29 mouse cellular contexts compared by ENCODE assay signal in genomic region chr3:129605487-129605886, GRCm38 (mm10).
DNase-seq lines count a peak whose midpoint lies in the region; ATAC-seq lines count a peak whose summit lies in the region.
"Had no signal": no experiment of that assay in that cellular context is flagged by ENCODE, and none has a peak within 500 bp of the region (broad histone marks: within the 10 kb centered on the region; RNA-seq: fewer than 3 reads in every experiment).

No protein-coding gene starts in this region.

- 75% methylated on average over 7 of the region's 7 CpGs for WGBS in intestine, embryonic 14.5 days
- WGBS in intestine, embryonic 16.5 days, result 72% methylated on average over 7 of the region's 7 CpGs
- 51% methylated on average over 7 of the region's 7 CpGs for WGBS in hindbrain, embryonic 13.5 days
- 56% methylated on average over 7 of the region's 7 CpGs for WGBS in neural tube, embryonic 15.5 days

- H3K4me1 ChIP-seq in intestine, embryonic 14.5 days (replicated peaks; ENCODE audit: control insufficient read depth, insufficient read depth, low read length), result no peaks in the 10 kb centered on the region
- H3K4me1 ChIP-seq in intestine, embryonic 16.5 days (ENCODE audit: control insufficient read depth, insufficient read depth, low read length), result no peaks in the 10 kb centered on the region
- H3K4me1 ChIP-seq in hindbrain, embryonic 13.5 days (replicated peaks), result peaks cover 11% of the 10 kb centered on the region
- H3K4me1 ChIP-seq in neural tube, embryonic 15.5 days, result peaks cover 5% of the 10 kb centered on the region
- H3K4me1 ChIP-seq: embryonic facial prominence, embryonic 12.5 days; heart, embryonic 13.5 days had no signal

- no peak for ATAC-seq in intestine, embryonic 14.5 days (replicated peaks; ENCODE audit: low FRiP score, low TSS enrichment, low read depth)
- ATAC-seq in intestine, embryonic 16.5 days, result no peak
- peak; percentile 56 for ATAC-seq in hindbrain, embryonic 13.5 days (ENCODE audit: low FRiP score)
- ATAC-seq in neural tube, embryonic 15.5 days (ENCODE audit: low FRiP score), result peak; percentile 57; the same call in 1 of the 2 replicates
- ATAC-seq: forebrain, embryonic 15.5 days; intestine, postnatal 0 days had no signal

- H3K9ac ChIP-seq in intestine, embryonic 14.5 days (ENCODE audit: low read length), result no peak overlapping the region
- no peak overlapping the region for H3K9ac ChIP-seq in intestine, embryonic 16.5 days (ENCODE audit: low read depth, low read length)
- no peak overlapping the region for H3K9ac ChIP-seq in hindbrain, embryonic 13.5 days
- no peak overlapping the region for H3K9ac ChIP-seq in neural tube, embryonic 15.5 days (replicated peaks)
- H3K9ac ChIP-seq: embryonic facial prominence, embryonic 12.5 days; forebrain, embryonic 15.5 days; heart, embryonic 13.5 days; liver, embryonic 14.5 days had no signal

- DNase-seq in intestine, embryonic 14.5 days (ENCODE audit: low spot score), result no peak
- peak; percentile 12 for DNase-seq in retina, embryonic 14.5 days (ENCODE audit: low spot score)
- DNase-seq in retina, postnatal 1 day, result no peak
- no peak for DNase-seq in lung, postnatal 36 days
- DNase-seq: adrenal gland, adult 2 months; adrenal gland, postnatal 36 days; B cell, adult 2 months; cerebellum, adult 9-10 months; embryo, embryonic 11 days; gastrocnemius, postnatal 36 days; heart, adult 2 months; heart, postnatal 10 days; kidney, adult 9 months; kidney, postnatal 10 days; layer of hippocampus, postnatal 36 days; liver; lung, adult 2 months; lung, postnatal 10 days; right cerebral cortex, postnatal 4 days; thymus, postnatal 4 days had no signal

- no peak overlapping the region for H3K4me2 ChIP-seq in intestine, embryonic 14.5 days (ENCODE audit: low read length)
- H3K4me2 ChIP-seq in intestine, embryonic 16.5 days (ENCODE audit: low read depth, low read length), result no peak overlapping the region
- no peak overlapping the region for H3K4me2 ChIP-seq in hindbrain, embryonic 13.5 days
- no peak overlapping the region for H3K4me2 ChIP-seq in neural tube, embryonic 15.5 days
- H3K4me2 ChIP-seq: embryonic facial prominence, embryonic 12.5 days; forebrain, embryonic 15.5 days; heart, embryonic 13.5 days; midbrain, embryonic 11.5 days had no signal

- H3K27me3 ChIP-seq in intestine, embryonic 14.5 days (replicated peaks; ENCODE audit: control insufficient read depth, insufficient read depth, low read length), result no peaks in the 10 kb centered on the region
- no peaks in the 10 kb centered on the region for H3K27me3 ChIP-seq in intestine, embryonic 16.5 days (replicated peaks; ENCODE audit: control insufficient read depth, insufficient read depth, low read length)
- no peaks in the 10 kb centered on the region for H3K27me3 ChIP-seq in hindbrain, embryonic 13.5 days
- no peaks in the 10 kb centered on the region for H3K27me3 ChIP-seq in neural tube, embryonic 15.5 days (replicated peaks)
- H3K27me3 ChIP-seq: embryonic facial prominence, embryonic 12.5 days; forebrain, embryonic 15.5 days; heart, embryonic 13.5 days had no signal

- no peaks in the 10 kb centered on the region for H3K9me3 ChIP-seq in intestine, embryonic 14.5 days (ENCODE audit: control insufficient read depth, low read length)
- H3K9me3 ChIP-seq in intestine, embryonic 16.5 days (ENCODE audit: control insufficient read depth, low read length), result no peaks in the 10 kb centered on the region
- no peaks in the 10 kb centered on the region for H3K9me3 ChIP-seq in hindbrain, embryonic 13.5 days
- H3K9me3 ChIP-seq in neural tube, embryonic 15.5 days (replicated peaks), result no peaks in the 10 kb centered on the region
- H3K9me3 ChIP-seq: embryonic facial prominence, embryonic 12.5 days; forebrain, embryonic 15.5 days; heart, embryonic 13.5 days had no signal

- peak overlapping the region; percentile 75; the same call in 1 of the 2 replicates for H3K27ac ChIP-seq in intestine, embryonic 14.5 days (ENCODE audit: low read depth)
- H3K27ac ChIP-seq in intestine, embryonic 16.5 days (ENCODE audit: low read length), result no peak overlapping the region
- H3K27ac ChIP-seq in hindbrain, embryonic 13.5 days, result no peak overlapping the region
- no peak overlapping the region for H3K27ac ChIP-seq in neural tube, embryonic 15.5 days (replicated peaks)
- H3K27ac ChIP-seq: embryonic facial prominence, embryonic 12.5 days; forebrain, embryonic 15.5 days; heart, adult 2 months; heart, embryonic 13.5 days; liver, embryonic 14.5 days had no signal

- H3K4me3 ChIP-seq in intestine, embryonic 14.5 days (ENCODE audit: low read depth, low read length), result no peak overlapping the region
- no peak overlapping the region for H3K4me3 ChIP-seq in intestine, embryonic 16.5 days (ENCODE audit: low read length)
- no peak overlapping the region for H3K4me3 ChIP-seq in hindbrain, embryonic 13.5 days
- H3K4me3 ChIP-seq in neural tube, embryonic 15.5 days (replicated peaks), result no peak overlapping the region
- H3K4me3 ChIP-seq: embryonic facial prominence, embryonic 12.5 days; forebrain, embryonic 15.5 days; heart, adult 2 months; heart, embryonic 13.5 days had no signal

- H3K36me3 ChIP-seq in intestine, embryonic 14.5 days (ENCODE audit: control insufficient read depth, insufficient read depth, low read length), result peaks cover 34% of the 10 kb centered on the region
- no peaks in the 10 kb centered on the region for H3K36me3 ChIP-seq in intestine, embryonic 16.5 days (ENCODE audit: control insufficient read depth, insufficient read depth, low read length)
- peaks cover 8% of the 10 kb centered on the region; the same call in 1 of the 2 replicates for H3K36me3 ChIP-seq in hindbrain, embryonic 13.5 days
- no peaks in the 10 kb centered on the region for H3K36me3 ChIP-seq in neural tube, embryonic 15.5 days

Comparison
In these comparisons a context has a peak if more than half of its experiments do, and no peak if none do; other contexts are left out.
1. ATAC-seq: peak in hindbrain, embryonic 13.5 days (single experiment) and neural tube, embryonic 15.5 days (single experiment); none in intestine, embryonic 14.5 days (single experiment) and intestine, embryonic 16.5 days (single experiment).